Mouse (Mus musculus) lung, adult 2 months (tissue): ENCODE data around the gene Cfdp1.

Source experiments
- CTCF ChIP-seq: fragments of 200-500 bp; IDR thresholded peaks from 2 replicates; pipeline ENCODE4 v1.5.1; 2011; ENCODE audit warnings: mild to moderate bottlenecking, low read length, control low read depth; ENCODE audit not compliant: insufficient read depth
- POLR2A ChIP-seq: fragments of 200-500 bp; IDR thresholded peaks from 2 replicates; pipeline ENCODE4 v1.6.1; 2011; ENCODE audit warnings: low read depth, mild to moderate bottlenecking, control low read depth, low read length, borderline replicate concordance; ENCODE audit errors: extremely low read depth

GRCm38 (mm10) chr8:111740994-111741393 is 113.1 kb downstream of the Cfdp1 start:
- TF ChIP-seq POLR2A: no peak
- TF ChIP-seq CTCF: no peak
